Mouse (Mus musculus) cerebellum, postnatal 10 days (tissue): ENCODE data around the gene Itsn1.

Source experiments
- DNase-seq, 2 experiments: peaks; one replicate each; pipeline ENCODE4 v3.0.0; 2021; ENCODE audit warnings: mixed read lengths in 2 of 2

The Itsn1 gene

GRCm38 (mm10) chr16:91918461-91918860 lies 189.4 kb downstream of the Itsn1 start:
- peak; percentile 65 to 75 for DNase-seq

- no peak for DNase-seq
Measured at GRCm38 (mm10) chr16:91919056-91919455, 190.0 kb downstream of the Itsn1 start.

DNA sequence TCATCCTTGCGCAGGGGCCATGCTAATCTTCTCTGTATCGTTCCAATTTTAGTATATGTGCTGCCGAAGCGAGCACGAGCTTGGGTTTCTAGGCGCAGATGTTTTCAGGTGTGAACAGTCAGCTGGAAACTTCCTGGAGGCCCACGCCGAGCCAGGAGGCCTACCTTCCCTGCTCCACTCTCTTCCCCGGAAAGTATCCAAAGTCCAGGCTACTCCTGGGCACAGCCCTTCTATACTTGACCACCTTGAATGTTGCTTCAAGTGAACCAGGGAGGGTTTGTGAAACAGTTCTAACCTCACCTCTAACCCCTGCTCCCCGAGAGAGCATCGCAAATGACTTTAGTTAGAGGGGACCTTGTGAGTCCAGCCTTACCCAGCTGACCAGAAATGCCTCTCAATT lies 192.3 kb downstream of the Itsn1 start:
- DNase-seq, result no peak

GRCm38 (mm10) chr16:91922939-91923338 lies 193.9 kb downstream of the Itsn1 start:
- DNase-seq, result no peak

DNA sequence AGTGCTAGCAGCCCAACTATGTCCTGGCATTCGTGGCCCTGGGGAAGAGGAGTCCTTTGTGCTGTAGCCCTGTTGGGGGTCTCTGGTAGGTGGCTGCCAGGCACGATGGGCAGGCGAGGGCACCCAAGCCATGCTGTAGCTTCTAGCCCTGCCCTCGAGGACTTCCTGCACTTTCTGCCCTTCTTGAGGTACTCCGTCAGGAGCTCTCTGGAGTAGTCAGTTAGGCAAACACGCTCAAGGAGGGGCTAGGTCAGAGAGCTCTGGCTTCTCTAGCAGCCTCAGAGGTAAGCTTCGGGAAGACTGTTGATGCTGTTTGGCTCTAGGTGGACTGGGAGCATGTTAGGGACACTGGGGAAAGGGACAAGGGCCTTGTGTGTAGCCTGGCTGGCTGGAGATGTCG lies 195.3 kb downstream of the Itsn1 start:
- no peak for DNase-seq

DNA sequence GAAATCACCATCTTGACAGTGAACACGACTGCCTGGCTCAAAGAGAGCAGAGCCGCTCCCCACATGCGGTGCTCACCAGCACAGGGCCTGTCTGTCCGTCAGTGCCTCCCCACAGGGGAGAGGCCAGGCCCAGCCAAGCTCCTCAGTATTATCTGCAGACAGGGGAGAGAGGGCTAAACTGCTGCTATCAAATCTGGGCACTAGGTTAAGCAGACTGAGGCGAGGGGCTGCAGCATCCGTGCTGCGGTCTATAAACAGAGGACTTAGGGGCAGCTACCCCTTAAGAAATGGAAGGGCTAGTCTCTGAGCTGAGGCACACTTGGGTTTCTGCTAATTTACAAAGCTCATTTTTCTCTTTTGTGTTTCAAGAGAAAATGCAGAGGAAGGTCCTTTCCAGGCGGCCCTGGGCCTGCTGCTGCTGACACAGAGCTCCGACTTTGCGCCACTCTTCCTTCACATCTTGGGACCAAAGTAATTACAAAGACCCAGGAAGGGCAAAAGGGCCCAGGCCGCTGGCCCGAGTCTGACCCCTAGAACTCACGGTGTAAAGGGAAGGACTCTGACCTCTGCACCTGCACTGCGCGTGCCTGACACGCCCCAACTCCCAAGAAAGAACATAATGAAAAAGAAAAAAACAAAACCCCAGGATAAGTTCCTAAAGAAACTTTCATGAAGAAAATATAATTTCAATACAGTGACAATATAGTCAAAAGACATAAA lies 199.0 kb downstream of the Itsn1 start:
- peak in 1 of 2 experiments; percentile 9 for DNase-seq

- DNase-seq, result peak; percentile 93 to 95
Measured at GRCm38 (mm10) chr16:91931078-91932013, 202.3 kb downstream of the Itsn1 start.

- DNase-seq, result peak in 1 of 2 experiments; percentile 12
Measured at GRCm38 (mm10) chr16:91932082-91932690, 203.1 kb downstream of the Itsn1 start.

DNA sequence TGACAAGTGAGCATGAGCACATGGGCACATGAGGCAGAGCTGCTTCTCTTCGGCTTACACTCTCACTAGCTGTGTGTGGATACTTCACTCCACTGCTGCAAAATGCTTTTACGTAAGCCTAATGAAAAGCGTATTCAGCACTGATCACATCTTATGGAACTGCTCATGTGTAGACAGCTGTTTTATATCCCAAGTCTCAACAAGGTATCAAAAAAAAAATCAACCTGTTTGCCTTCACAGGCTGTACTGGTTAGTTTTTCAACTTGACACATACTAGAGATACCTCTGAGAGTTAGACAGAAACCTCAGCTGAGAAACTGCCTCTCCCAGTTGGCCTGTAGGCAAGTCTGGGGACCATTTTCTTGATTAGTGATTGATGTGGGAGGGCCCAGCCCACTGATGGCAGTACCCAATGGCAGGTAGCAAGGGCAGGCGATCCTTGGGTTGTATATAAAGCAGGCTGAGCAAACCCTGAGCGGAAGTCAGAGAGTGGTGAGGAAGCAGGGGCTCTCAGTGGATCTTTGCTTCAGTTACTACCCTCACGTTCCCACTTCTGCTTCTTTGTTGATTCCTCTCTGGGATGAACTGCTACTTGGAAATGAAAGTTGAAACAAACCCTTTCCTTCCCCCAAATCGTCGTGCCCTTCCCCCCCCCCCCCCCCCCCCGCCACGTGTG lies 203.9 kb downstream of the Itsn1 start:
- DNase-seq, result no peak

GRCm38 (mm10) chr16:91935108-91935507 lies 206.0 kb downstream of the Itsn1 start:
- peak; percentile 69 to 70 for DNase-seq

DNA sequence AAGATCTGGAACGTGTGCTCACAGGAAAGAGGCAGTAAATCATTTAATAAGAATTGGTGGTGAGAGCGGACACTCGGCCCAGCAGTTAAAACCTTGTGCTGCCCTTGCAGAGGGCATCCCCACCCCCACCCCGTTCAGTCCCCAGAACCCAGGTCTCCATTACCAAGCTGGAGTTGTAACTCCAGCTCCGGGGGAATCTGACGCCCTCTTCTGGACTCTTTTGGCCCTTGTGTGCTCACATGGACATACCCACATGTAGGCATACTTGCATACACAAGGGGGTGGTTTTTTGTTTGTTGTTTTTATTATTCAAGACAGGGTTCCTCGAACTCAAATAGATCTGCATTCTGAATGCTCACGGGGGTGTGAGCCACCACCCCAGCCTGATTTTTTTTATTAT lies 206.6 kb downstream of the Itsn1 start:
- DNase-seq, result no peak

GRCm38 (mm10) chr16:91936340-91937030 lies 207.4 kb downstream of the Itsn1 start:
- DNase-seq, result peak; percentile 96 to 99

DNA sequence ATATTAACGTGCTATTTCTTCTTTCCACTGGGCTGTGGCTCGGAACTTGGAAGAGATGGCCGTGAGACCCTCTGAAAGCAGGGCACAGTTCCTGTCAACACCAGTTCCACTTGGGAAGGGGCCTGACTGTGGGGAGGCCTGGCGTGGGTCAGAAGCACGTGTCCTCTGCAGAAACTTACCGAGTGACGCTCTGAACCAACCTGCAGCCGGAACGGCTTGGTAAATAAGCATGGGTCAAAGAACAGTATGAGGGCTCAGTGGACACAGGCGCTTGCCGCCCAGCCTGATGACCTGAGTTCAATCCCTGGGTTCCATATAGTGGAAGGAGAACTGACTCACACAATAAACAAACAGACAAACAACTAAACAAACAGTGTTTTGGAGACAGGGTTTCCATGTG lies 208.2 kb downstream of the Itsn1 start:
- no peak for DNase-seq

GRCm38 (mm10) chr16:91938141-91938540 lies 209.1 kb downstream of the Itsn1 start:
- DNase-seq, result no peak

DNA sequence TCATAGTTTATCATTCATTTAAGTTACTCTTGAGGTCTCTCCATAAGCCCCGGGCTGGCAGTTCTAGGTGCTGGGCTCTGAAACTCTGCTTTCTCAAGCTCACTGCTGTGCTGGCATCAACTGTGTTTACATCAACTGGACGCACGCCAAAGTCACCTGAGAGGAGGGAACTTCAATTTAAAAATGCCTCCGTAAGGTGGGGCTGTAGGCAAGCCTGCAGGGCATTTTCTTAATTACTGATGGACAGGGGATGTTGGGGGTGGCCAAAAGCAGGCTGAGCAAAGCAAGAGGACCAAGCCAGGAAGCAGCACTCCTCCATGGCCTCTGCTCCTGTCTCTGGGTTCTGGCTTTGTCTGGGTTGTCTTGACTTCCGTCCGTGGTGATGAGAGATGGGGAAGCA lies 211.6 kb downstream of the Itsn1 start:
- peak; percentile 59 for DNase-seq

DNA sequence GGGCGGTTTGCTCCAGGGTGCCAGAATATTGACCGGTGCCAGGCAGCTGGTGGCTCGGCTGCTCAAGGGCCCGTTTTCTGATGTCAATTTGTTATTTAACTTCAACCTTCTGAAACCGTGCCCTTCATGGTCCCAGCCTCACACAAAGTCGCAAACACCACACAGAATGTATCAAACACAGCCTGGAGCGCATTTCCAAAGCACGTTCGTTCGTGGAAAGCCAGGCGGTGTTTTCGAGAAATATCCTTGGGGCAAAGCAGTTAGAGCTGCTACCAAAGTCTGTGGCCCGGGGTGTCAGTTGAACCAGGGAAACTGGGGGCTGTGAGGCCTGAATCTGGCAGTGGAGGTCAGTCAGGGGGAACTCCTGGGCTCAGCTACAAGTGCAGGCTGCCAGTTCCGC lies 213.1 kb downstream of the Itsn1 start:
- no peak for DNase-seq

DNA sequence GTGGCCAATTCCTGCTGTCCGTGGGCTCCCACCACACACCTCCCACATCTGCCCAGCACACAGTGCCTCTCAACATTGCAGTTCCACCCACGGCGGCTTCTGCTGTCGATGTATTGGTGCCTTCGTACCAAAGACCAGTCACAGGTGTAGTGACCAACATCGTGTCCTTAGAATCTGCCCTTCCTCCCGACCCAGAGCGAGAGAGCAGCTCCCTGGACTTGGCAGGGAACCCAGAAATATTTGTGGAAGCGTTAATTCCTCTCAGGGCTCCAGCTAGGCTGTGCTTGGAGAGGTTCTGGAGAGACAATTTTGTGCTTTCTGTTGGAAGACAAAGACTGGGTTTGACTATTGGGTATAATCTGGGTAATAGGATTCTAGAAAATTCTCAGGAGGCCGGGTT lies 217.2 kb downstream of the Itsn1 start:
- peak; percentile 49 to 60 for DNase-seq

- peak; percentile 66 to 70 for DNase-seq
Measured at GRCm38 (mm10) chr16:91947093-91947492, 218.0 kb downstream of the Itsn1 start.

GRCm38 (mm10) chr16:91953967-91954366 lies 224.9 kb downstream of the Itsn1 start:
- no peak for DNase-seq

DNA sequence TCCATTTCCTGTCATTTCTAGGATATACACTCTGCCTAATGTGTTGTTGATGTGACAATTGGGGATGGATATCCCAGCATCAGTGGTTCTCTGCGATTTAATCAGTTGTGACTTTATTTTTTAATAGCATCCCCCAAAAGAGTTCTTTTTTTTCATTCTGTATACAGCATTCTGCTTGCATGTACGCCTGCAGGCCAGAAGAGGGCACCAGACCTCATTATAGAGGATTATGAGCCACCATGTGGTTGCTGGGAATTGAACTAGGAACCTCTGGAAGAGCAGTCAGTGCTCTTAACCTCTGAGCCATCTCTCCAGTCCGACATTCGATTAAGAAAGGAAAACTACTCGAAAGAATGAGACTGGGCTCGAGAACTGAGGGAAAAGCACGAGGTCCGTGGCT lies 225.7 kb downstream of the Itsn1 start:
- DNase-seq, result no peak

GRCm38 (mm10) chr16:91962204-91962893 lies 233.3 kb downstream of the Itsn1 start:
- DNase-seq, result peak; percentile 71 to 75
